Mouse (Mus musculus): ENCODE measurements around the gene Gas6. TPM values are rescaled to one million over a fixed set of nuclear protein-coding genes. Genes with fewer than 3 reads are reported as not detected.
A peak's percentile ranks its signal among the peaks of the same experiment; 100 is the strongest.

Gene Gas6
- total RNA-seq (2017): 0.32 and 0.39 TPM in 2 replicates

DNA sequence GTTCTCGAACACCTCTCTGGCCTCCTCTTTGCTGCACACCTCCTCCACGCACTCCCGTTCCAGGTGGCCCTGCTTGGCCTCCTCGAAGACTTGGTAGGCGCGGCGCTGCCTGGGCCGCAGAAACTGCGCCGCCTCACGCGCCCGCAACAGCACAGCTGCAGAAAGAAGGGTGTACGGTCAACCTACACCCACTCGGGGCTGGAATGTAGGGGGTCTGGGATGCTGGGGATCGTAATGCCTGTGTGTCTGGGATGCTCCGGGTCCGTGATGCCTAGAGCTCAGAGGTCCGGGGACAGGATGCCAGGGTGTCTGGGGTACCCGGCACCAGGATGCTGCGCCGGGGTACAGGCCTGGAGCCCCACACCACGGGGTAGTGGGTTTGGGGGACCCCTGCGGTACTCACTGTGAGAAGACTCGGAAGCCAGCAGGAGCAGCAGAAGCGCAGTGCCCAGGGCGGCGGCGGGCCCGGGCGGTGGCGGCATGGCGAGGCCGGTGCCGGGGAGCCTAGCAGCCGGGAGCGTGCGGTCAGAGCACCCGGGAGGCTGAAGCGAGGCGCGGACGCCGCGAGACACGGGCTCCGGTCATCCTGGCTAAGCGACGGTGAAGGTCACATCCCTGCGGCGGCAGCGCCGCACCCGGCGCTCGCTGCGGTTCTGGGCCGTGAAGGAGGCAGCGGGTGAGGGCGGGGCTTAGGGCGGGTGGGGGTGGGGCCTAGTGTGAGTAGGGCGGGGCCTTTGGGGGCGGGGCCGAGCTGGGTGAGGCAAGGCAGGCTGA, at the start of gene Gas6:
Gene Gas6, minus strand, starts transcription at position 633 of the 774 bp plus-strand sequence.
- ATAC-seq (replicated peaks; ENCODE audit: low read depth, poor library complexity, severe bottlenecking): peak; percentile 59

- no peak for ATAC-seq (replicated peaks; ENCODE audit: low read depth, poor library complexity, severe bottlenecking)
These were observed 47.2 kb upstream of the Gas6 start for GRCm38 (mm10) chr8:13541526-13541925.

DNA sequence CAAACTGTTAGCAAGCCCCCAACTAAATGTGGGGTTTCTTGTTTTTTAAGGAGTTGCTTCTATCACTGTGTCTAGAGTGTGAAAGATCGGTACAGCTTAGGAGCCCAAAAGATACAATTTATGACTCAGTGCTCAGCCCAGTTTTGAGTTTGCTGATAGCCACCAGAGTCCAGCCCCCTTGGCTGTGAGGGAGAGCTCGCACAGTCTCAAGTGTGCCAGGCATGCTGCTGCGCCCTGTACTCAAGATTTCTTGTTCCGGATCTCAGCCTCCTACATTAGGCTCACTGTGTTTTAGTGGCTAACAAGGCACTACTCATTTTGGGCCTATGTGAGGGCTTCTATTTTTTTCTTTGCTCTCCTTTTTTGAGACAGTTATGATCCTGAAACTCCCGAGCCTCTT, 45.8 kb upstream of the Gas6 start:
- ATAC-seq (replicated peaks; ENCODE audit: low read depth, poor library complexity, severe bottlenecking): no peak

DNA sequence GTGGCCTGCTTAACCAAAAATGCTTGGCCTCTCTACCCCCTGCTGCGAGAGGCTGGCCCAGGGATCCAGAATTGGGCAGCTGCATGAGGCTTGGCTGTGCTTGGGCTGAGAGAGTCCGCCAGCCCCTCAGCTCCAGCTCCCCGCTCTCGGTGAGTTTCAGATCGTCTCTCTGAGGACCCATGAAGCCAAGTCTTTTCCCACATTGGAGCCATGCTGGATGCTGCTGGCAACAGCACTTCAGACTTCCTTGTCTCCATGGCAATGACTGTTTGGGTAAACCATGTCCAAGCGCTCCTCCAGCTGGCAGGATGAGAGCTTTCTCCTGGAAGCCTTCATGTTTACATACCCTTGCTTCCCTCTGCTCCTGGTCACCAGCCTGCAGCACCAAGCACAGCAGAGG, 44.5 kb upstream of the Gas6 start:
- ATAC-seq (replicated peaks; ENCODE audit: low read depth, poor library complexity, severe bottlenecking): no peak

GRCm38 (mm10) chr8:13537102-13537501, 42.8 kb upstream of the Gas6 start:
- no peak for ATAC-seq (replicated peaks; ENCODE audit: low read depth, poor library complexity, severe bottlenecking)

DNA sequence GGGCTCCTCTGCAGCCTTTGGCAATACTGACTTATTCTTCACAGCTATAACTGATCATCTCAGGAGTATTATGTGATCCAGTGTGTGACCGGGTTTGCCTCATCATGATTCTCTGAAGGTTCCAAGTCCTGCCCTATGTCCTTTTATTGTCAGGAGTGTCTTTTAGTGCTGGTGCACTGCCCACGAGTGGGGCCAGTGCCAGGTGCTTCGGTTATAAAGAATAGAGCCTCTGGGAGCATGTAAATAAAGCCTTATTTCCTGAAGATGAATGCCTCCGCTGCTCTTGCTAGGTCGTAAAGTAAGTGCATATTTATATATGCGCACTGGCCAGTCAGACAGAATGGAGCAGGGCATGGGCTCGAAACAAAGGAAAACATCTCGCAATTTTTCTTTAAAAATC, 38.8 kb upstream of the Gas6 start:
- no peak for ATAC-seq (replicated peaks; ENCODE audit: low read depth, poor library complexity, severe bottlenecking)

GRCm38 (mm10) chr8:13531602-13532171, 37.4 kb upstream of the Gas6 start:
- peak; percentile 27 for ATAC-seq (replicated peaks; ENCODE audit: low read depth, poor library complexity, severe bottlenecking)

- ATAC-seq (replicated peaks; ENCODE audit: low read depth, poor library complexity, severe bottlenecking): peak; percentile 95
These were observed 36.7 kb upstream of the Gas6 start for GRCm38 (mm10) chr8:13530941-13531340.

GRCm38 (mm10) chr8:13530401-13530800, 36.1 kb upstream of the Gas6 start:
- ATAC-seq (replicated peaks; ENCODE audit: low read depth, poor library complexity, severe bottlenecking): 0 out of 2 replicates have a peak, but pooled peaks have one; percentile 1

GRCm38 (mm10) chr8:13529891-13530316, 35.6 kb upstream of the Gas6 start:
- no peak for ATAC-seq (replicated peaks; ENCODE audit: low read depth, poor library complexity, severe bottlenecking)

DNA sequence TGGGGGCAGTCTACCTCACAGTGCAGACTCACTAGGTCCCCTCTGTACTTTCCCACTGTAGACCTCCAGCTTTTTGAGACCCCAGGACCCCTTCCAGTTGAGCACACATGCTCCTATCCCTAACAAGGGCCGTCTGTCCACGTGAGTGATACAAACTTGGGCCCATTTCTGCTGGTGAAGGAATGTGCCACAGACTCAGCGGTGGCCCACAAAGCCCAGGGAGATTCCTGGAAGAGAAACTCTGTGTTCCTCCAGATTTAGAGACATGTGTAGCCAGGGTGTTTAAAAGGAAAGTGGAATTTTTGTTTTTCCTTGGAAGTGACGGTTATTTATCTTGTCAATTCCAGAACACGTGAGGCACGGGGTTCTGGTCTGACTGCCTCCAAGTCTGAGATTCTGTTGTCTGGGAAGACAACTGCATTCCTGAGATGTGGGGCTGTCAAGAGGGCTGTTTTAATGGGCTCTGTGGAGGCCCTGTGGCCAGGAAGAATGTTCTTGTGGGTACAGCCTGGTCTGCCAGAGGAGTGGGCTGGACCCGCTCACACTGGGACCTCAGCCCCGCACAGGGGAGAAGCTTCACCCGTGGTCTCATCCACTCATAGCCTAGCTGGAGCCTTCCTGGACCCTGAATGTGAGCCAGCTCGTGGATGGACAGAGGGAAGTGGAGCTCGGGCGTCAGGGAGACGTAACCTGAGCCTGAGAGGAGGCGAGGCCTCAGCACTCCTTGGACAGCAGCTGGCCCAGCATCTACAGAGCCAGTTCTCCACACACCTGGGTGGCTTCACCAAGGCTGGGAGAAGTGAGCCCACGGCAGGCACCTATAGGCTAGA, 34.9 kb upstream of the Gas6 start:
- ATAC-seq (replicated peaks; ENCODE audit: low read depth, poor library complexity, severe bottlenecking): no peak

DNA sequence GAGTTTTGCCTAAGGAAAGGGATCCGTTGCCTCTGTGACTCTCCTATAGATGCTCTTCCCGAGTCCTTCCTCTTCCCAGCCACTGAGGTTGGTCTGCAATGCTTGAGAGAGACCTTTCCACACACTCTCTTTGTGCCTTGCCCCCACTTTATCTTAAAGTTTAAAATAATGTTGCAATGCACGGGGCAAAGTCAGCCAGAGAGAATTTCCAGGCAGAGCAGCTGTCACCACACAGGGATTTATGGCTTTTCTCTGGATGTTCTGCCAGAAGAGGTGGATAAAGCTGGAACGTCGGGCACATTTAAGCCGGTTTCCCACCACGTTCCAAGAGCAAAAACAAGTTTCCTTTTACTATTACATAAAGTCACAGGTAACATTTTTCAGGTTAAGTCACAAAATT, 27.1 kb upstream of the Gas6 start:
- no peak for ATAC-seq (replicated peaks; ENCODE audit: low read depth, poor library complexity, severe bottlenecking)

DNA sequence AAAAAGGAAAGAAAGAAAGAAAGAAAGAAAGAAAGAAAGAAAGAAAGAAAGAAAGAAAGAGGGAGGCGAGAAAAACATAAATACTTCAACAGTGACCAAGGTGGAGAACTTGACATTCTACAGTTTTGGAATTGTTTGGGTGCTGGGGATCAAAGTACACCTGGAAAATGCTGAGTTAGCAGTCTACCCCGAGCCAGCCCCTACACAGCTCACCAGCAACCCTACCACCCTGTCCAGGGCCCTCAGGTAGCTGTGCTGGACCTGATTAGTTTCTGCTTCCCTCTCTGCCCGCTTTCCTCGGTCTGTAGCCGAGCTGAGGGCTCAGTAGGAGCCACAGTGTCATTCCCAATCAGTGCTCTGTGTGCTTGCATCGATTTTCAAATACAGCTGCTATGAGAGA, 26.1 kb upstream of the Gas6 start:
- no peak for ATAC-seq (replicated peaks; ENCODE audit: low read depth, poor library complexity, severe bottlenecking)

DNA sequence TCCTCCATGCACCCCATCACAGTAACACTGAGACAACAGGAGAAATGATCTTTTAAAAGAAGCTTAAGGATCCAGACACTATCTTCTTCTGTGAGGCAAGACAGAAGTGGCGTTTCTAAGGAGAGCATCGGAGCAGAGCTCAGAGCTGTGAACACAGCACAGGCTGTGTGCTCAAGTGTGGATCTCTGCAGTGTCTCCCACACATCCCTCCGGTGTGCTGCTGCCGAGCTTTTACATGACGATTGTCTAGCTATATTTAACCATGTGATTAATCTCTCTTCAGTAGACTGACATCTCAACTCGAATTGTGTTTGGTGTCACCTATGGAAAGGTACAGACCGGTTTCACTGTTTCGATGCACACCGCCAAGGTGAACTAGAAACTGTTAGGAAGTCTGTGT, 25.2 kb upstream of the Gas6 start:
- ATAC-seq (replicated peaks; ENCODE audit: low read depth, poor library complexity, severe bottlenecking): no peak

DNA sequence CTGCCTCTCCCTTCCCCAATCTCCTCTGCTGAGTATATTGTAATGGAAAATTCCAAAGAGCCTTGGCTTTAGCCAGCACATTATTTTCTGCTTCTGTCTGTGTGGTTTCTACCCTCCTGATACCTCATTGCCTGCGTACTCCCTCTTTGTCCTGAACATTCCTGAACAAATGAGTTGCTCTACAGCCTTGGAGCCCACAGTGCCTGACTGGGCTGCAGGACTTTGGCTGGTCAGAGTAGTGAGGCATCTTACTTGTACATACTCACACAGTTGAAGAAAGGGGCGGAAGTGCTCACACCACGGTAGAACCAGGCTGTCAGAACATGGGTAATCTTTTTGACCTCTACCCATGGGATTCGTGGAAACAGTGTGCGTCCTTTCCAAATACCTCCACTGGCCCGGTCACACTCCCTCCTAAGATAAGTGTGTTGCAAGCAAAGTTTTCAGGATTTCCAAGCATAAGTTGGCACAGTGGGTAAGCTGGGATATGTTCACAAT, 23.0 kb upstream of the Gas6 start:
- ATAC-seq (replicated peaks; ENCODE audit: low read depth, poor library complexity, severe bottlenecking): no peak

DNA sequence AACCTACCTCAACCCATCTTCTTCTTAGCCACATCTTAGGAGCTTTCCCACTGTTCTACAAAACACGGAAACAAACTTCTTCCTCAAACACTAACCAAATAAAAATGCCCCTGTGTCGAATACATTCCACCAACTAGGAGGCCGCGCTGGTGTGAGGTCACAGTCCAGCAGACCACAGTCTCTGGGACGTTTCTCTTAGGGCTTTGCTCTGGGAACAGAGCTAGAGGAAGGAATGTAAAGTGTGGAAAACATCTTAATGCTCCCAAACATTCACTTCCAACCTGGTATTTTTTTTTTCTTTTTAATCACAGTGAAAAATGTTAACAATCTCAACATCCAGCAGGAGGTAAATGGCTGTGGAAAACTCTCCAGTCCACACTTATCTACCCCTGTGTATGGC, 22.4 kb upstream of the Gas6 start:
- no peak for ATAC-seq (replicated peaks; ENCODE audit: low read depth, poor library complexity, severe bottlenecking)

DNA sequence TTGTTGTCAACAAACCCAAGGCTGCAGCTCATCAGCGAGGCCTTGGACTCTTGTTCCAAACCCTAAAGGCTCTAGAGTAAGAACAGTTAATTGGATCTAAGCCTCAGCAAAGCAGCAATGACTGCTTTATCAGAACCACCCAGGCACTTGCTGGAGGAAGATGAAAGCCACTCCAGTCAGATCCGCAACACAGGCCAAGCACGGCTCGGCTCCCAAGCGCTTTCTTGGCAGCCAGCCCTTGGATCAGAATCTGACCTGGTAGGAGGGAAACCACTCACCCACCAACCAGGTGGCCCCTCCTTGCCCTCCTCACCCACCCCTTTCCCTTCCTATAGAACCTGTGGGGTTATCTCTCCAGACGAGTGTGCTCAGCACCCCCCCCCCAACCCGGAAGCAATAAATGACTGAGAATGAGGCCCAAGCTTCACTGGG, 21.7 kb upstream of the Gas6 start:
- ATAC-seq (replicated peaks; ENCODE audit: low read depth, poor library complexity, severe bottlenecking): peak; percentile 80

DNA sequence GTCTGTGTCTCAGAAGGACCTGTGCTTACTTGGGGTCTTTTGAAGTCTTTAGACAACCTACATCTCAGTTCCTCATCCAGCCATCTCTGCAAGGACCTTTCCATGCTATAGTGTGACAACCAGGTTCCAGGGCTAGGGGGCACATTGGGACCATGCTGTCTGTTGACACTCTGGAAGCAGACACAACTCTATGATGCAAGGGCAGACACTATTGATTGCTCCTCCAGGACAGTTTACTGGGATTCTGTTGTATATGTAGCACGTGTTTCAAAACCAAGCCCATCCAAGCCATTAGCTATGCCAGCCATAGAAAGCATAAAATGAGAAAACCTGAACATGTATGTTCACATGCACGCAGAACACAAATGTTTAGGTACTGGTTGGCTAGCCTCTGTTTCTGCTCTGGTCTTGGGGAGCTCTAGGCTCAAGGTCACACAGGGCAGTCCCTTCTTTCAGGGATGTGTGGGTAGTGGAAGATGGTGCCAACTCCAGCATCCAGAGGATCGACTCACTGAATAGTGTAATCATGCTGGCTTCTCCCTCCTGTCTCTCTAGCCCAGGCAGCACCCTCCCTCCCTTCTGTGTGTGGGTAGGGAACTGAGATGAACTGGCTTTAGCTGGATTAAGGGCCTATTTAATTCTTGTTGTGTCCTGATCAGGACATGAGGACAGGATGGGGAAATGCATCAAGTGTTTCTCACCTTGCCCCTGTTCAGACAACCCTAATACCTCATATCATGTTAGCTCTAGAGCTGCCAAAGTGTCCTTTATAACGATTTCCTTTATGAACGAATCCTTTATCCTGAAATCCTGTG, 19.5 kb upstream of the Gas6 start:
- ATAC-seq (replicated peaks; ENCODE audit: low read depth, poor library complexity, severe bottlenecking): no peak

DNA sequence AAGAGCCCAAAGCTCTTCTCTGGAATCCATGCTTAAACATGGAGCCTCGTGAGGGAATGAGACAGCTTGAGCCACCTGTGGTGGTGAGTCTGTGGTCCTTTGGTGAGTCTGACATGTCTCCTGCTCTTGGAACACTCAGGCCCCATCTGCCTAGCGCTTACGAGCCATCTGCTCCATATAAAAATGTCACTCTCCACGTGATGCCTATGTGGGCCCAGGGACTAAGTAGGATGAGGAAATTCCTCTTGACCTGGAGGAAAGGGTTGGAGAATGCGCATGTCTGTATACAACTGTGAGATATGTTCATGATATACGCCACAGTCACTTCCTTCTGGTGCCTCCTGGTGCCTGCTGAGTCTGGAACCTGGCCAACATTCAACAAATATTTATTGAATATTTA, 18.4 kb upstream of the Gas6 start:
- no peak for ATAC-seq (replicated peaks; ENCODE audit: low read depth, poor library complexity, severe bottlenecking)

DNA sequence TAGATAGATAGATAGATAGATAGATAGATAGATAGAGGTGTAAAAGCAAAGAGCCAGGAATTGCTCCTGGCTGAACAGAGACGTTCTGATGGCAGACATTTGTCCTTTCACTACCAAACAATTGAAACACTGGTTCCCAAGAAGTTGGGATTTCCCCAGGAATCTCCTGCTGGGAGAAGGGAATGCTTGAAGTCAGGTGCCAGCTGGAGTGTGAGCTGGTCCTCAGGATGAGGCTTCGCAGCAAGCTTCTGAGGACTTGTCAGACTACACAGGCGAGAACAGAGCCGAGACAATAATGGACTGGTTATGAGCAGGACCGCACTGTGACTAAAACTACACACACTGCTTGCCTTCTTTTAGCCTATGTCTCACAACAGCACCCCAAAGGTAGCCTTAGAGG, 17.7 kb upstream of the Gas6 start:
- no peak for ATAC-seq (replicated peaks; ENCODE audit: low read depth, poor library complexity, severe bottlenecking)
